Mouse (Mus musculus) kidney, adult 9 months (tissue): ENCODE data around the gene Arhgap25.
"Not testable (repeated sequence)": the region's sequence is repeated elsewhere in the genome, so short reads cannot be mapped to it uniquely, and the experiment has no call there.

ENCODE experiments used
- DNase-seq: peaks from one replicate; pipeline ENCODE4 v3.0.0; 2022

Arhgap25 gene

DNA sequence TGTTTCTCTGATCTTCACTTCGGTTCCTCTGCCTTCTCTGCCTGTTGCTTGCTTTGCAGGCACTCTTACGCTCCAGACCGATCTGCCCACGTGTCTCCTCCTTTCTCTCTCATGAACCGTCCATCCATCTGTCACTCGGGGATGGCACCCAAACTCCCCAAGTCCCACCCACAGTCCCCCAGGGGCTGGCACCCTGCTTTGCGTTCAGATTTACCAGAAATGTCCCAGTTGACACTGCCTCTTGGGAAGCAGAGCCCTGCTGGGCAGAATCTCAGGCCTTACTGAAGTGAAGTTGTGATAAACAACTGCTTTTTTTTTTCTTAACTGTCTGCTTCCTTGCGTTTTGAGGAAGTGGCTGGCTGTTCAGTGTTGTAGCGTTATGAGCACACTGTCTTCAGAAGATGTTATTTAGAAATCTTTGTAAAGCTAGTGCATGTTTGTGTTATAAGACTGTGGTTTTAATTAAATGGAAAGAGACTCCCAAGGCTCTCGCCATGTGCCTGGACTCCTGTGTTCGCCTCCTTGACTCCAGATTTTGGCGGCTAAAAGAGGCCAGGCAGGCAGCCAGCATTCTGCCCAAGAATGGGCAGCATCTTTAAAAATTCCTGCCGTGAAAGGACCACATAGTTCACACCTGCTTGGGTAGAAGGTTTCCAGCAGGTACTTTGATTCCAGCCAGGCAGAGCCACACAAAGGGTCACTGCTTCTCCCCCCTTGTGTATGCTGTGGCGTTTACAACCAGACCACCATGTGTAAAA, at the start of gene Arhgap25:
Arhgap25 (minus strand) TSS at position 307 of the 758 bp plus-strand sequence.
- no peak for DNase-seq

DNA sequence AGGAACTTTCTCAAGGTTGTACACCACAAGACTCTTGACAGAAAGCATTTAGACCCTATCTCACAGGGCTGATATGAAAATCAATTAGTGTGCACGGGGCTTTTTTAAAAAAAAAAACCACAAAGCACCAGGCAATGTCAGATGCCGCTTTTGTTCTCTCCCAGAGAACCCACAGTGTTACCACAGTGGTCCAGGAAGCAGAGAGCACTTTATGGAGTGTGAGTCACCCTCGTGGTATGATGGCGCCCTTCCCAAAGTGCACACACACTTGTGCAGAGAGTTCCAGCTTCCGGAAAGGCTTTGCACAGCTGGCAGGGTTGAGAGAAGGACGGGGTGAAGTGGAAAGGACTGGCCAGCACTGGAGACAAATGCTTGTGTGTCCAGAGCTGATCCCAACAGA, 49.4 kb upstream of the Arhgap25 start:
- peak; percentile 9 for DNase-seq

DNA sequence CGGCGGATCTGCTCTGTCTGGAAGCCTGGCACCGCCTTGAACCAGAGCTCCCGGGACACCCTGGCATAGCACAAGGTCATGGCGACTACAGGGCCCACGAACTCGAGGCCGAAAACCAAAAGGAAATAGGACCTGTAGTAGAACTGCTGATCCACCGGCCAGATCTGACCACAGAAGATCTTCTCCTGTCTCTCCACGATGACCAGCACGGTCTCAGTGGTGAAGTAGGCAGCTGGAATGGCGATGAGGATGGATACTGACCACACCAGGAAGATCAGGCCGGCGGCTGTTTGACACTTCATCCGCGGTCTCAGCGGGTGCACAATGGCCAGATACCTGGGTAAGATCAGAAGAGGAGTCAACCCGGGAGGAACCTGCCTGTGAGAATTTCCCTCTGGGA, 48.5 kb upstream of the Arhgap25 start:
- DNase-seq, result no peak

DNA sequence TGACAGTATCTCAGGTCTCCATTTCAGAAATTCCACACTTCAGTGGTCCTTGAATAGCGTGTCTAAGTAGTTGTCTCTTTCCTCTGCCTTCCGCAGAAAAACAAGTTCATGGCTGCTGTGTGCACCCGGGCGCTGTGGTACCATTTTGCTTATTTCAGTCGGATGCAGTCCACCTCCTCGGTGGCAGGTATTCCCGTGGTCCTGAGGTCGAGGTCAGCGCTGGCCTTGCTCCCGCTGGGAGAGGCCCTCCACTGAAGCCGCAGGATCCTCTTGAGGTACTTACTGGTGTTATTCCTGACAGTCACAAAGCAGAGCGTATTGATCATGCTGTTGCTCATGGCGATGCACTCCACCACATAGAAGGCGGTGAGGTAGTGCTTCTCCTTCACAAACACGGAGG, 48.0 kb upstream of the Arhgap25 start:
- no peak for DNase-seq

DNA sequence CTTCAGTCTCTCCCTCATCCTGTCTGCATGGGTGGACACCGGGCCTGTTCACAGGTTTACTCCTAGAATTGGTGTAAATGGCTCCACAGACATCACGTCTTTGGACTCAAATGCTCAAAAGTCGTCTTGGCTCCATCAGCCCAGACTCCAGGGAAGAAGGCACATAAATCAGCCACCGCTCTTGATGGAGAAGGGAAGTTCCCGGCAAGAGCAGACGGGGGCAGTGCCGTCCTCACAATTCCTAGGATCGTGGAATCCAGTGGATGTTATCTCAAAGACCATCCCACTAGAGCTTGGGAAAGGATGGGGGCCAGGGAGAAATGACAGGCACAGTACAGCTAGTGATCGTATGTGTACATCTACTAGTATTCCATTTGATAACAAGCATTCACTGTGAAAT, 45.2 kb upstream of the Arhgap25 start:
- no peak for DNase-seq

DNA sequence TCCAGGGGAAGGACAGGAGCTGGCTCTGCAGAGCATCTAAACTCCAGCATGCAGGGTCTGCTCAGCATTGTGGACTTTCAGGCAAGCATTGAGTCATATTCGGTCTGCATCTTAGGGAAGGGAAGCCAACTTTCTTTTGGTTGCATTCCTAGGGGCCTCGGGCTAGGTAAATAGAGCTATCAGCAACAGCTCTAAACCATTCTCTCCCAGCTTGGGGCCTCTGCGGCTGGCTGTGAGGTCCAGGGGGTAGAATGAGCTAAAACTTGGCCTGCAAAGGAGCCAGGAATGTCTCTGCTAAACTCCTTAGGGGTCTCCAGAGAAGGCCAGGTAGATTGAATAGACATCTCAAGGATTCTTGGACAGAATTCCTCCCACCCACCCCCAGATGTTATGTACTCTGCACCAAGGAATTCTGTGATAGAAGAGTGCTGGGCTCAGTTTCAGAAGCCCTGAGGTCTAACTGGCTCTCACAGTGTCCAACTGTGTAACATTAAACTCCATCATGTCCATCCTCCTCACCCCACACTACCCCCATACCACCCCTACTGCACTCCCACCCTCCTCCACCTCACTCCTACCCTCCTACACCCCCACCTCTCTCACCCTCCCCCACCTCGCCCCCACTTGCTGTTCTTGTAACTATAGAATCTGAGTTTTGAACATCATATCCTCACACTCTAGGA, 43.7 kb upstream of the Arhgap25 start:
- no peak for DNase-seq

DNA sequence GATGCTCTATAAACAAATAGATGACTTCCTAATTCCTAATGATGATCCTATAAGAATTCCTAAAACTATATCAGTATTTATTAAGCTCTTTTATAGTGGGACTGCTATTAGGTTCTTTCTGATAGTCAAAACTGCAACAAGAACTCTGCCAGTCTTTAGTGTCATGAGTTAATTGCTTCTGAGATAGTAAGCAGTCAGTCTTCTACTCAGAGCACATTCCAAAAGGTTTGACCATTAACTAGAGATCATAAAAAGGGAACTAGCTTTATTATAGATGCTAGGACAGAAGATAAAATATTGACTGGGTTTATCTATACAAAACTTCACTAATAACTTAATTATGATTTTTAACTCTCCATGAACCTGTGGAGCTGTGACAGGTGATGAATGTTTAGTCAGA, 38.8 kb upstream of the Arhgap25 start:
- not testable (repeated sequence) for DNase-seq

DNA sequence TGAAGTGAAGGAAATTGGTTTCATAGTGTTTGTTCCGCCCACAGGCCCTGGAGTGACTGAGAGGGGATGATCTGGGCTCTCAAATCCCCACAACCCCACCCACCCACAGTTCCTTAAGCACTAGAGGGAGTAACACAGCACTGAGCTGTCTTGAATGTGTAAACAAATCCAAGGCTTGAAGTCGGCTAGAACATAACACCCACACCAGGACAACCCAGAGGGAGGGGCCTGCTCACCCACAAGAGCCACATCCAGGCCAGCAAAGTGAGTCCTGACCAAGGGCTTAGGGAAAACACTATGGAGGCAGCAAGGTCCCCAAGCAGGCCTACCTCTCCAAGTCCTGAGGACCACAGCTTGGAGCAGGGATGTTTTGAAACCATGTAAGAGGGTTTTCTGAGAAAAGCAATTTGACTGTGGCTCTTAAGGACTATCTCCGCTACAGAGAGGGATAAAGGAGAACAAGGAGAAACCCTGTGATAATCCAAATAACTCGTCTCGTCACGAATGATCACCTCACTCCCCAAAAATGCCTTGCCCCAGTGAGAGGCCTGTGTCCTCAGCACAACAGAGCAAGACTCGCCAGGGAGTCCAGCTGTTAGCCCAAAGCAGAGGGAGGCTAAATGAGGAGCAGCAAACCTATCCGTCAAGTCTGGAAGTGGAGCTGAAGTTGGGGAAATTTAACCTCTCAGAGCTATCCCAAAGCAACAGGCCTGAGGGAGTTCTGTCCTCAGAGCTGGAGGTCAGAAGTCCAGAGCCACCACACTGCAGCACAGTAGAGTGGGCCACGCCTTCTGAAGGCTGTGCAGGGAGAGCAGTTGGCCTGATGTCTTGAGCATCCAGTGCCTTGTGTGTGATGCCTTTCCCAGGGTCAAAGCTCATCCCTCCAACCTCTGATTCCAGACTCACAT, 34.9 kb upstream of the Arhgap25 start:
- DNase-seq, result no peak

DNA sequence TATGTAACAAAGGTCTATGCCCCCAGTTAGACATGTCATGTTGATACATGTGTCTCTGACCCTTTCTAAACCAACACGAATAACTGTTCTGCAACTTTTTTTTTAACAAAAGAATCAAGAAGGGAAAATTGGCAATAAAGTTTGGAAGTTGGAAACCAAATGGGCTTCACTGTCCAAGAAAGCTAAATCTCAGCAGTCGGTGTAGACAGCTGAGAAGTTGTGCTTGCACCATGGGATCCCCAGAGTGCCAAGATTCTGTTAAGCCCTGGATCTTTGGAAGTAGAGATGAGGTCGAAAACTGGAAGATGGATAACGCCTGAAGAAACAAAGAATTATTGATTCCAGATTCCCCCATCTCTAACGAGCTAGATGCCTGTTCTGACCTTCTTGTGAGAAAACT, 32.1 kb upstream of the Arhgap25 start:
- DNase-seq, result no peak

DNA sequence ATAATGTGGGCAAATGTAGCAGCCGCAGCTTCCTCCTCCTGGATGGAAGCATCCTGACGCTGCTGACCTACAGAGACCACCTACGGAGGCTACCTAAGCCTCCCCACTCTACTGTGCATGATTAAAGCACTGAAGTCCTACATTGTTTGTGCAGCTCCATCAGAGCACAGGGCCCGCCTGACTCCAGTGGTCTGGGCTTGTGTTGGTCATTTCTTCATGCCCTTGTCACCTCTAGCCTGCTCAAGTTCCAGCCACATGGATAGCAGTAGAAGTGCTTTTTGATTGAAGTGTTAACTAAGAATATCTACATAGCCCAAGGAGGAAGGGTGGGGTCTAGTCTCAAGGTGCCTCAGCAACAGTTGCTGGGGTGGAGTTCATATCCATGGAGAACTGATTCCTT, 31.3 kb upstream of the Arhgap25 start:
- DNase-seq, result no peak

DNA sequence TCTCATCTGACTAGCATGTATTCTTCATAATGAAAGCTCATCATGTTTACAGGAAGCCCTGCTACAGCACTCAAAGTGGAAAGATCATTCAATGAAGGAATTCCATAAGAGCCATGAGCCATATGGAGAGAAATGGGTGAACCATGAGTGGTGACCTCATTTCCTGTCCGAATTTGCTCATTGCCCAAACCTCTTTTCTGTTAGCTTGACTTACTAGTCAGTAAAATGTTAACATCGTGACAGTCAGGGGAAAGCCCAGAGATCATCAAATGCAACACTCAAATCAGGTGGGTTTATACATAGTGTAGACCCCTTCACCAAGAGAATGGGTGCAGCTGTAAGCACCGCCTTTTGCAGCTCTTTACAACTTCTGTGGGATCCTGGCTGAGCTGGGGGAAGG, 20.7 kb upstream of the Arhgap25 start:
- DNase-seq, result no peak

DNA sequence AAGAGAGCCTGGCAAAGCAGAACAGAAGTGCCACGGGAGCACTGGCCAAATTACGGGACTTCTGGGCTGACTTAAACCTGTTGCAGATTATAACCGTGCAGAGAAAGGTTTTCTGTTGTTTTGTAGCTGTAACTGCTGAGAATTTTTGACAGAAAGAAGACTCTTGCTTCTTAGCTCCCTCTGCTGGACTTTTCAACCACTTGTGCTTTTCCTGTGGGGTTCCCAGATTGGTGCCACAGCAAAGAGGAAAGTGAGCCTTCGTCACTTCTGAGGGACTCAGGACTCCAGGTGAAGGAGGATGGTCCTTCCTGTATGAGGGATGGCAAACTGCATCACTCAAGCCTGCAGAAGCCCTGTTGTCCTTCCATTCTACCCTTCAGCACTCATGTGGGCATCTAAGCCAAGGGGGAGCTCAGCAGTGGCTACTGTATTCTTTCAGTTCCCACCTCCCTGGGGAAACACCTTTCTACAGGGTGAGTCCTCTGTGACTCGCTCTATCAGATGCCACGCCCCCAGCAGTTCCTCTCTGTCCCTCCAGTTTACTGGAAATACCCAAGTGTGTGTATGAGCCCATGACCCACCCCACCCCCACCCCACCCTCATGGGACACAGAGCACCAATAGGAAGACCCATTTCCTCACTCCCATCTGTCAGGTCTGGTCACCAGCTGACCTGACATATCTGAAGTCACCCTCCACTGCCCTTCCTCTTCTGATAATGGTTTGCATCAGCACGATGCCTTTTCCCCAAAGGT, 19.2 kb upstream of the Arhgap25 start:
- peak; percentile 34 for DNase-seq

DNA sequence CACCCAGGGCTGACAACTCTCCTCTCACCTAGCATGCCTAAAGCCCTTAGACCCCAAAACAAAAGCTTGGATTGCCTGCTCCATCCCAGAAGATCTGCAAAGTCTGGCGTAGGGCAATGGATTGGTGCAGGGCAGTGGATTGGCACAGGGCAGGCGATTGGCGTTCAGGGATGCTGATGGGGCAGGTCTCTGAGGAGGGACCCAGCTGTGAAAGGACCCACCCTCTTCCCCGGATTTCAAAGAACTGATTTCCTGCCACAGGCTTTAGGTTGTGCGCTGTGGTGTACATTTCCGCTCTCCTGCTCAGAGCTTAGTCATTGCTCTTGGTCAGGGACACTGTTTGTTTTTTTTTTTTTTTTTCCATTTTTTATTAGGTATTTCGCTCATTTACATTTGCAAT, 14.8 kb upstream of the Arhgap25 start:
- no peak for DNase-seq

DNA sequence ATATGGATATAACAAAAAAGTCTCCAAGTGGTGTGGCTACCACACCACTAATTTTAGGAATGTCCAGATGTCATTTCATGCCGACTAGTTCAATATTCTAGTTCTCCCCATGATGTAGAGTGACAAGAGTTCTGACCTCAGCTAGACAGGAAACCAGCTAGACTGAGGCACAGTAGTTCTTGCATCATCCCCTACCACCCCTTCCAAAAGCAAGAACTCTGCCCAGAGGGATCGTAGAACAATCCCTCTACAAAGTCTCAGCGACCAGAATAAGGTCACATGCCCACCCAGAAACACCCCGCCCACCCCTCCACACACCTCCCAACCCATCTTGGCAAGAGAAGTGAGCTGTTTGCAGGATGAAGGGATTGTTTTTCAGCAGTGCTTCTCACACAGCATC, 14.4 kb upstream of the Arhgap25 start:
- DNase-seq, result no peak

DNA sequence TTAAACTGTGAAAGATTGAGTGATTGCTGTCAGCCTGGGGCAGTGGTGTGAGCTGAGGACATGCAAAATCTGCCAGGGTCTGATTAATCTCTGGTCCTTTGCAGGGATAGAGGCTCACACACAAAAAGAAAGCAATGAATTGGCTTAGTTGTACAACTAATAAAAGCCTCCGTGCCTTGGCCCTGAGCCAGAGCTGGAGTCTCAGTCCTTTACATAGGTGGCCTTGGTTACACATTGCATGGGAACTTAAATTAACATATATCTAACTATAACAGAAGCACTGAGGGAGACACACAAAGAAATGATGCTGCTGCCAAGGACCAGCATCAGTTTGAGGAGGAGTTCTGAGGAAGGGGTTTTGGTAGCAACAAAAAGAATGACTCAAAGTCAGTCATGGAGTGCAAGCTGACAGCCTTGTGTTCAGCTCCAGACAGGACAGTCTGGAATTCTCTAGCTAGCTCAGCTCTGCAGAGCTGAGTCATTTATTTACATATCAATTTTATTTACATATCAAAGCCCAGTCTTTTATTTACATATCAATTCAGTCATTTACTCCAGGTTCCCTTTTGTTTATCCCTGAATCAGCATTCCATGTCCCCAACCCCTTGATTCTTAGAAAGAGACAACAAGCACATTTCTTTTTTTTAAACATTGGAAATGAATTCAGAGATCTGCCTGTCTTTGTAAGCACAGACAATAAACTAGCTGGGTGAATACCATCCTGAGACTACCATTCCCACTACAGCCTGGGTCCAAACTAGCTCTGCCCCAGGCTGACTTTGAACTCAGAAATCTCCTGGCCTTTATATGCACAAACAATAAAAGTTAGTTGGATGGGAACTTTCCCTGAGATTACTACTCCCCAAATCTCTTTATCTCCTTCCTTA, 12.5 kb upstream of the Arhgap25 start:
- DNase-seq, result no peak

DNA sequence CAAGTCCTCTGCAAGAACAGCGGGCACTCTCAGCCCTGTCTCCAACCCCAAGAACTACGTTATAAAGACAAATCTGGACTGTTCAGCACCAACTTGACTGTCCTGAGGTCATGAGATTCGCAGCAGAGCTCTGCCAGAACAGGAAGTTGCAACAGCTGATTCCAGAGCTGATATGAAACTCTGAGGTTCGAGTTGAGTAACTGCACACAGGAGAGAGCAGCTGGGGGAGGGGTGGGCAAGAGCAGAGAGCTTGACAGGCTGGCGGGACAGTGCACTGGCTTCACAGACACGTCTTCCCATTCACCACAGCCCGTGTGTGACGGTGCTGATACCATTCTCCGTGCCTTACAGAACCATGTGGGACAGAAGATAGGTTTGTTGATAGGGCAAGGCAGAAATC, 9.0 kb upstream of the Arhgap25 start:
- DNase-seq, result peak; percentile 50

DNA sequence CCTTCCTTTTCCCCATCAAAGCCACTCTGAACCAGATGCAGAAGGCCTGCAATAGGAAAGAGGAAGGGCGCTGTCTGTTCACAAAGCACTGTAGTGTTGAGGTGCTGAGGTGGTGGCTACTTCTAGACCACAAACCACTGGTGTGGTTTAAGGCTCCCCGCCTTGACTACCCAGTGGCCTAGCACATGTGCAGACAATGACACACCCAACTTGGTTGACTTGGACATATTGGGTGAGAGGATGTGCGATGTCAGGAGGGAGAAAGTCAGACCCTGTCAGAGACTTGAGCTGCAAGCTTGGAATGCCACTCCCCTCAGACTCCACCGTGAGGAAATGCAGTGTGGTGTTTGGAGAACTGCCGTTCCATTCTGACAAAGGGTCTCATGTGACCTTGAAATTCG, 8.1 kb upstream of the Arhgap25 start:
- no peak for DNase-seq

DNA sequence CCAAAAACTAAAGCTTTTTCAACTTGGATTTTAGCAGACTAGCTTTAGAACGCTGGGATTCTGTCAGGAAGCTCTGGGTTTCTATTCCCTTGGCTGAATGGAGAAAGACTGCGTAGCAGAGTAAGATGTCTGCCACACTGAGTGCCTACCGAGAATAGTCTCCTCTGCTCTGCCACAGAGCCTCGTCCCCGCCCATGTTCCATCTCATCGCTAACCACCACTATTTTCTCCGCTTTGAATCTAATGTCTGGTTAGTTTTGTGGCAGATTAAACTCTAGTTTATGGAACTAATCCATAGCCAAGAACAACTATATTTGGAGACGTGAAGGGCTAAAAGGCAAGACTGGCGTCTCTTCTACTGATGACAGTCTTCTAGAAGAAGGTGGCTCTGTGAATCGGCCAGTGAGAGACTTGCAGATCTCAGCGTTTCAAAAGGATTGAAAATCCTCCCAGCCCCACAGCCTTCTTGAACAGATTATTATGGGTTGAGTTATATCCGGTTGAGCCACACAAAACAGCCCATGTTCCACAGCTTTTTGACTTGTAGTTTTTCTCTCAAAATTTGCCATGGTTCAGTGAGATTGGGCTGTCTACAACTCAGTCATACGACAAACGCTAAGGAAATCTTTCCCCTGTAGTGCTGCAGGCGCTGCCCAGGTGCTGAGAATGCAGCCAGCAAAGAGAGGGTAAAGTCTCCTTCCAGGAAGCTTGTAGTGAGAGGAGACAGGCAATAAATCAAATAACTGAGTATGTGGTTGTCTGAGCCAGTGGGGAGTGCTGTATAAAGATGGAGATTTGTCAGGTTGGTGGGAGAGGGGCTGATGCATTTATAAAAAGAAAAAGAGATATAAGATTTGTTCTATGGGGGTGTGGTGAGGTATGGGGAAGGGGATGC, 5.6 kb upstream of the Arhgap25 start:
- peak; percentile 52 for DNase-seq

DNA sequence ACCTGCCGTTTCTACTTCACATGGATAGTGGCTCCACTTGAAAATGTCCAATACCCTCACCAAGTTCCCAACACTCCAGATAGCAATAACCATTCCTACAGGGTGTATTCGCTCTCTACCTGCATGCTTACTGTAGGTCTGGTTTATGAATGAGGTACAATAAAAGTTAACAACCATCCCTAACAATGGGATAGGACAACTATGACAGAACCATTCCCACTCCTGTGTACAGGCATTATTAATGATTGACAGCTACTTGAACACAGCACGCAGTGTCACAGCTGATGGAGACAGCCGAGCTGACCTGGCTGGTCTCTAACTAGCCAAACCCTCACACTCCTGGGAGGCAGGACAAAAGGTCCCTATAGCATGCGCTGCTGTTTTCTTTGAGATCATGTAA, 4.6 kb upstream of the Arhgap25 start:
- no peak for DNase-seq

DNA sequence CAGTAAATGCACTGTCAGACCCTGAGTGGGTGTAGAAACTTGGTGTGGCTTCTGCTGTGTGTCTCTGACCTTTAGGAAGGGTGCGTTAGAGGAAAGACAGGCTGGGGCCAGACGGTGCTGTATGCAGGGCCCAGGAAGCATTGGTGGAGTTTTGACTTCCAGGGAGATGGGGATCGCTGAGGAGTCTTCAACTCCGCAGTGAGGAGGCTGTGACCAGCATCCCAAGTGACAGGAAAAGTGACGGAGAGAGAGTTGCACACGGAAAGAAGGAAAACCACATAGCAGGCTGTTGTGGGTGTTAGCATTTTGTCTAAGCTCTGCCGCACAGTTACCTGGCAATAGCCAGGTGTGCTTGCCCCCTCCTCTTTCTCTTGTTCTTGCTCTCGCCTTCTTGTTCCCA, 3.2 kb upstream of the Arhgap25 start:
- DNase-seq, result no peak

DNA sequence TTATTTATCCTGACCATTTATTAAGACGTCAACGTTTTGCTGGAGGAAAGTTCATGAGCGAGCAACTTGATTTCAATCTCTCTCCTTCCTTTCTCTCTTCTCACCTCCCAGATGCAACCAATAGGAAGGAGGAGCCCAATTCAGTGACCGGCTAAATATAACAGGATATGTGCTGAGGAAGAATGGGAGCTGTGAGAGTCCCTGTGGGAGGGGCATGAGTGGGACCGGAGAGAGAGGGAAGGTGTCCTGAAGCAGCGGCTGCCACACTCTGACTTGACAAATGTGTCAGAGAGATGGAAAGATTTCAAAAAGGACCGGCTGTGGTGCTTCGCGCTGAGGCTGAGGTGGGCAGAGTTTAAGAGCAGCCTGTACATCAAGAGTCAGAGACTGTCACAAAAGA, 2.6 kb upstream of the Arhgap25 start:
- DNase-seq, result no peak
